Mouse (Mus musculus) erythroblast, embryonic 14.5 days (primary cell): ENCODE measurements around the gene Prodh2. TPM values are rescaled to one million over a fixed set of nuclear protein-coding genes. Genes with fewer than 3 reads are reported as not detected.
"Not testable (repeated sequence)": the region's sequence is repeated elsewhere in the genome, so short reads cannot be mapped to it uniquely, and the experiment has no call there.

Source experiments
- H3K27me3 ChIP-seq: 2 replicates; pipeline ENCODE4 v1.6.1; 2012; ENCODE audit warnings: inconsistent platforms; ENCODE audit not compliant: control insufficient read depth
- H3K36me3 ChIP-seq: 2 replicates; pipeline ENCODE4 v1.6.1; 2012; ENCODE audit warnings: mild to moderate bottlenecking, inconsistent platforms; ENCODE audit not compliant: control insufficient read depth
- H3K4me1 ChIP-seq: 2 replicates; pipeline ENCODE4 v1.6.1; 2012; ENCODE audit warnings: inconsistent platforms; ENCODE audit not compliant: control insufficient read depth
- H3K4me3 ChIP-seq: replicated peaks from 2 replicates; pipeline ENCODE3; 2012; ENCODE audit warnings: moderate library complexity, mild to moderate bottlenecking, inconsistent platforms
- H3K9me3 ChIP-seq: 2 replicates; pipeline ENCODE4 v1.6.1; 2012; ENCODE audit warnings: low read length, inconsistent platforms, mixed read lengths; ENCODE audit not compliant: control insufficient read depth
- GATA1 ChIP-seq: IDR thresholded peaks from 2 replicates; pipeline ENCODE4 v1.6.1; 2012; ENCODE audit warnings: low read length, inconsistent platforms, mixed read lengths
- TAL1 ChIP-seq: IDR thresholded peaks from 3 replicates; pipeline ENCODE4 v1.6.1; 2012; ENCODE audit warnings: low read length, inconsistent platforms, mixed read lengths
- polyA plus RNA-seq: library from polyadenylated mRNA; stranded (reverse); fragments of >175 nt; gene quantifications from 2 replicates; pipeline ENCODE4 v1.2.3, GENCODE M21; 2012

Prodh2 gene
- polyA plus RNA-seq, 1 experiment: 0.11 TPM

- no peaks in the 10 kb centered on the region for H3K9me3 ChIP-seq
- no peak overlapping the region for H3K4me3 ChIP-seq
- TF ChIP-seq GATA1: no peak
- no peak for TF ChIP-seq TAL1
- H3K36me3 ChIP-seq: no peaks in the 10 kb centered on the region
- peaks cover 86% of the 10 kb centered on the region for H3K27me3 ChIP-seq
- H3K4me1 ChIP-seq: peaks cover 10% of the 10 kb centered on the region
Observed at GRCm38 (mm10) chr7:30456911-30457628, 36.4 kb upstream of the Prodh2 start.

GRCm38 (mm10) chr7:30457629-30458330 is 35.6 kb upstream of the Prodh2 start, which contains the start of the genes Kirrel2 and Nphs1:
Gene Kirrel2, minus strand, starts transcription at chr7:30457690.
Gene Nphs1, plus strand, starts transcription at chr7:30458315.
- no peaks in the 10 kb centered on the region for H3K9me3 ChIP-seq
- H3K36me3 ChIP-seq: no peaks in the 10 kb centered on the region
- TF ChIP-seq TAL1 (no peak), GATA1 (no peak)
- peaks cover 10% of the 10 kb centered on the region for H3K4me1 ChIP-seq
- H3K27me3 ChIP-seq: peaks cover 85% of the 10 kb centered on the region
- H3K4me3 ChIP-seq: no peak within 1 kb of the TSS

GRCm38 (mm10) chr7:30459484-30459883 is 33.9 kb upstream of the Prodh2 start:
- TF ChIP-seq TAL1 (no peak), GATA1 (no peak)
- peaks cover 76% of the 10 kb centered on the region for H3K27me3 ChIP-seq

GRCm38 (mm10) chr7:30463568-30463967 is 29.9 kb upstream of the Prodh2 start:
- Histone ChIP-seq H3K36me3 (no peaks in the 10 kb centered on the region), H3K9me3 (no peaks in the 10 kb centered on the region), H3K27me3 (peaks cover 71% of the 10 kb centered on the region), H3K4me3 (no peak overlapping the region), H3K4me1 (no peaks in the 10 kb centered on the region)
- TF ChIP-seq GATA1 (no peak), TAL1 (no peak)

More at GRCm38 (mm10) chr7:30459484-30459883, 33.9 kb upstream of the Prodh2 start:
- Histone ChIP-seq H3K4me3 (no peak overlapping the region), H3K36me3 (no peaks in the 10 kb centered on the region), H3K9me3 (no peaks in the 10 kb centered on the region), H3K4me1 (no peaks in the 10 kb centered on the region)

- H3K9me3 ChIP-seq: no peaks in the 10 kb centered on the region
- no peak overlapping the region for H3K4me3 ChIP-seq
- no peaks in the 10 kb centered on the region for H3K36me3 ChIP-seq
- no peaks in the 10 kb centered on the region for H3K4me1 ChIP-seq
- peaks cover 69% of the 10 kb centered on the region for H3K27me3 ChIP-seq
- TF ChIP-seq TAL1 (no peak), GATA1 (no peak)
Observed at GRCm38 (mm10) chr7:30463996-30464395, 29.4 kb upstream of the Prodh2 start.

GRCm38 (mm10) chr7:30464816-30465300 is 28.6 kb upstream of the Prodh2 start:
- Histone ChIP-seq H3K4me3 (no peak overlapping the region), H3K4me1 (no peaks in the 10 kb centered on the region), H3K36me3 (no peaks in the 10 kb centered on the region), H3K9me3 (no peaks in the 10 kb centered on the region), H3K27me3 (peaks cover 62% of the 10 kb centered on the region)
- no peak for TF ChIP-seq TAL1

- no peak for TF ChIP-seq GATA1
- no peak for TF ChIP-seq TAL1
- Histone ChIP-seq H3K4me3 (no peak overlapping the region), H3K27me3 (peaks cover 10% of the 10 kb centered on the region), H3K9me3 (no peaks in the 10 kb centered on the region), H3K36me3 (no peaks in the 10 kb centered on the region), H3K4me1 (no peaks in the 10 kb centered on the region)
Observed at GRCm38 (mm10) chr7:30472411-30472810, 21.0 kb upstream of the Prodh2 start.

GRCm38 (mm10) chr7:30474999-30475398 is 18.4 kb upstream of the Prodh2 start:
- H3K4me3 ChIP-seq: no peak overlapping the region
- 0 out of 2 replicates have a peak, but pooled peaks cover 3% of the 10 kb centered on the region for H3K27me3 ChIP-seq
- H3K9me3 ChIP-seq: no peaks in the 10 kb centered on the region
- TF ChIP-seq GATA1 (no peak), TAL1 (no peak)
- H3K36me3 ChIP-seq: no peaks in the 10 kb centered on the region
- no peaks in the 10 kb centered on the region for H3K4me1 ChIP-seq

- H3K4me3 ChIP-seq, H3K27me3 ChIP-seq, H3K36me3 ChIP-seq, H3K4me1 ChIP-seq, H3K9me3 ChIP-seq: not testable (repeated sequence)
Observed at GRCm38 (mm10) chr7:30476136-30476535, 17.3 kb upstream of the Prodh2 start.
